Mouse (Mus musculus): ENCODE data around the gene Ptch2. TPM values are rescaled to one million over a fixed set of nuclear protein-coding genes. Genes with fewer than 3 reads are reported as not detected.

Ptch2 gene
- polyA plus RNA-seq, 1 experiment from 2014 or later: 10.4 TPM

- Histone ChIP-seq H3K27ac (no peak overlapping the region), H3K9me3 (no peaks in the 10 kb centered on the region), H3K4me2 (replicated peaks) (no peak overlapping the region), H3K36me3 (peaks cover 69% of the 10 kb centered on the region), H3K4me3 (no peak overlapping the region), H3K4me1 (no peaks in the 10 kb centered on the region), H3K27me3 (no peaks in the 10 kb centered on the region), H3K9ac (no peak overlapping the region)
- ATAC-seq (ENCODE audit: insufficient number of reproducible peaks, insufficient read depth, low FRiP score, low TSS enrichment): no peak
- 94% methylated on average over 5 of the region's 5 CpGs for WGBS
Measured at GRCm38 (mm10) chr4:117071183-117071582, 24.7 kb upstream of the Ptch2 start.

GRCm38 (mm10) chr4:117087948-117088640 is 7.8 kb upstream of the Ptch2 start:
- 78% methylated on average over 7 of the region's 7 CpGs for WGBS
- H3K27me3 ChIP-seq: no peaks in the 10 kb centered on the region
- no peak for ATAC-seq (ENCODE audit: insufficient number of reproducible peaks, insufficient read depth, low FRiP score, low TSS enrichment)
- no peaks in the 10 kb centered on the region for H3K9me3 ChIP-seq
- H3K9ac ChIP-seq: no peak overlapping the region
- H3K36me3 ChIP-seq: peaks cover 16% of the 10 kb centered on the region
- H3K27ac ChIP-seq: no peak overlapping the region
- no peaks in the 10 kb centered on the region for H3K4me1 ChIP-seq
- H3K4me3 ChIP-seq: no peak overlapping the region
- no peak overlapping the region for H3K4me2 ChIP-seq (replicated peaks)

GRCm38 (mm10) chr4:117090586-117090985 is 5.3 kb upstream of the Ptch2 start:
- H3K9me3 ChIP-seq: no peaks in the 10 kb centered on the region
- 86% methylated on average over 7 of the region's 7 CpGs for WGBS
- H3K27me3 ChIP-seq: no peaks in the 10 kb centered on the region
- peaks cover 10% of the 10 kb centered on the region for H3K36me3 ChIP-seq
- no peak overlapping the region for H3K27ac ChIP-seq
- H3K4me2 ChIP-seq (replicated peaks): no peak overlapping the region
- H3K9ac ChIP-seq: no peak overlapping the region
- H3K4me1 ChIP-seq: no peaks in the 10 kb centered on the region
- no peak overlapping the region for H3K4me3 ChIP-seq
- no peak for ATAC-seq (ENCODE audit: insufficient number of reproducible peaks, insufficient read depth, low FRiP score, low TSS enrichment)

GRCm38 (mm10) chr4:117094626-117095361 is 1.1 kb upstream of the Ptch2 start:
- 91% methylated on average over 3 of the region's 3 CpGs for WGBS
- H3K27ac ChIP-seq: 0 out of 2 replicates have a peak overlapping the region, but pooled peaks have one; percentile 78
- no peak for ATAC-seq (ENCODE audit: insufficient number of reproducible peaks, insufficient read depth, low FRiP score, low TSS enrichment)

GRCm38 (mm10) chr4:117096666-117097065 is 791 bp downstream of the Ptch2 start:
- peak overlapping the region; percentile 78 for H3K27ac ChIP-seq
- WGBS: 12% methylated on average over 5 of the region's 5 CpGs

More at GRCm38 (mm10) chr4:117094626-117095361, 1.1 kb upstream of the Ptch2 start:
- Histone ChIP-seq H3K4me1 (peaks cover 28% of the 10 kb centered on the region), H3K4me3 (no peak overlapping the region), H3K27me3 (no peaks in the 10 kb centered on the region), H3K9ac (no peak overlapping the region), H3K4me2 (replicated peaks) (no peak overlapping the region), H3K9me3 (no peaks in the 10 kb centered on the region), H3K36me3 (no peaks in the 10 kb centered on the region)

GRCm38 (mm10) chr4:117097969-117098763 is 2.3 kb downstream of the Ptch2 start:
- Histone ChIP-seq H3K27ac (peak overlapping the region; percentile 75), H3K27me3 (no peaks in the 10 kb centered on the region), H3K9ac (0 out of 2 replicates have a peak overlapping the region, but pooled peaks have one; percentile 15), H3K4me2 (replicated peaks) (peak overlapping the region; percentile 96), H3K36me3 (no peaks in the 10 kb centered on the region), H3K9me3 (no peaks in the 10 kb centered on the region), H3K4me1 (peaks cover 28% of the 10 kb centered on the region), H3K4me3 (peak overlapping the region; percentile 65; the same call in 1 of the 2 replicates)
- 0 out of 2 replicates have a peak, but pooled peaks have one; percentile 53 for ATAC-seq (ENCODE audit: insufficient number of reproducible peaks, insufficient read depth, low FRiP score, low TSS enrichment)
- WGBS: 47% methylated on average over 8 of the region's 8 CpGs

More at GRCm38 (mm10) chr4:117096666-117097065, 791 bp downstream of the Ptch2 start:
- Histone ChIP-seq H3K36me3 (no peaks in the 10 kb centered on the region), H3K27me3 (no peaks in the 10 kb centered on the region), H3K9me3 (no peaks in the 10 kb centered on the region), H3K4me2 (replicated peaks) (peak overlapping the region; percentile 96), H3K4me3 (peak overlapping the region; percentile 65), H3K4me1 (peaks cover 28% of the 10 kb centered on the region), H3K9ac (peak overlapping the region; percentile 55)
- no peak for ATAC-seq (ENCODE audit: insufficient number of reproducible peaks, insufficient read depth, low FRiP score, low TSS enrichment)

- no peaks in the 10 kb centered on the region for H3K27me3 ChIP-seq
- peak overlapping the region; percentile 7; the same call in 1 of the 2 replicates for H3K4me3 ChIP-seq
- H3K4me1 ChIP-seq: peaks cover 28% of the 10 kb centered on the region
- H3K36me3 ChIP-seq: no peaks in the 10 kb centered on the region
- no peak overlapping the region for H3K9ac ChIP-seq
- ATAC-seq (ENCODE audit: insufficient number of reproducible peaks, insufficient read depth, low FRiP score, low TSS enrichment): no peak
- H3K9me3 ChIP-seq: no peaks in the 10 kb centered on the region
- WGBS: 67% methylated on average over 2 of the region's 2 CpGs
- H3K4me2 ChIP-seq (replicated peaks): peak overlapping the region; percentile 96; the same call in 1 of the 2 replicates
- peak overlapping the region; percentile 75 for H3K27ac ChIP-seq
Measured at GRCm38 (mm10) chr4:117098764-117099036, 2.8 kb downstream of the Ptch2 start.

- H3K36me3 ChIP-seq: 0 out of 2 replicates have a peak, but pooled peaks cover 4% of the 10 kb centered on the region
- no peaks in the 10 kb centered on the region for H3K9me3 ChIP-seq
- no peak overlapping the region for H3K9ac ChIP-seq
- ATAC-seq (ENCODE audit: insufficient number of reproducible peaks, insufficient read depth, low FRiP score, low TSS enrichment): no peak
- no peak overlapping the region for H3K27ac ChIP-seq
- no peak overlapping the region for H3K4me3 ChIP-seq
- H3K4me1 ChIP-seq: peaks cover 28% of the 10 kb centered on the region
- no peak overlapping the region for H3K4me2 ChIP-seq (replicated peaks)
- 60% methylated on average over 4 of the region's 4 CpGs for WGBS
- no peaks in the 10 kb centered on the region for H3K27me3 ChIP-seq
Measured at GRCm38 (mm10) chr4:117100036-117100435, 4.2 kb downstream of the Ptch2 start.

- Histone ChIP-seq H3K4me2 (replicated peaks) (no peak overlapping the region), H3K36me3 (0 out of 2 replicates have a peak, but pooled peaks cover 12% of the 10 kb centered on the region), H3K27ac (no peak overlapping the region), H3K9ac (no peak overlapping the region), H3K27me3 (no peaks in the 10 kb centered on the region), H3K4me3 (no peak overlapping the region), H3K9me3 (no peaks in the 10 kb centered on the region), H3K4me1 (peaks cover 23% of the 10 kb centered on the region)
- WGBS: 40% methylated on average over 7 of the region's 7 CpGs
- no peak for ATAC-seq (ENCODE audit: insufficient number of reproducible peaks, insufficient read depth, low FRiP score, low TSS enrichment)
Measured at GRCm38 (mm10) chr4:117101218-117101617, 5.3 kb downstream of the Ptch2 start.

- Histone ChIP-seq H3K27ac (no peak overlapping the region), H3K4me3 (no peak overlapping the region), H3K9me3 (no peaks in the 10 kb centered on the region), H3K4me2 (replicated peaks) (no peak overlapping the region), H3K9ac (no peak overlapping the region), H3K27me3 (no peaks in the 10 kb centered on the region), H3K36me3 (peaks cover 30% of the 10 kb centered on the region), H3K4me1 (no peaks in the 10 kb centered on the region; the same call in 1 of the 2 replicates)
- no peak for ATAC-seq (ENCODE audit: insufficient number of reproducible peaks, insufficient read depth, low FRiP score, low TSS enrichment)
- WGBS: 76% methylated on average over 10 of the region's 10 CpGs
Measured at GRCm38 (mm10) chr4:117104672-117105071, 8.8 kb downstream of the Ptch2 start.

GRCm38 (mm10) chr4:117105127-117105526 is 9.3 kb downstream of the Ptch2 start:
- no peak overlapping the region for H3K4me2 ChIP-seq (replicated peaks)
- no peaks in the 10 kb centered on the region; the same call in 1 of the 2 replicates for H3K4me1 ChIP-seq
- ATAC-seq (ENCODE audit: insufficient number of reproducible peaks, insufficient read depth, low FRiP score, low TSS enrichment): no peak
- no peak overlapping the region for H3K4me3 ChIP-seq
- H3K36me3 ChIP-seq: peaks cover 34% of the 10 kb centered on the region
- H3K9ac ChIP-seq: no peak overlapping the region; the same call in 1 of the 2 replicates
- H3K9me3 ChIP-seq: no peaks in the 10 kb centered on the region
- WGBS: 72% methylated on average over 10 of the region's 10 CpGs
- H3K27me3 ChIP-seq: no peaks in the 10 kb centered on the region
- no peak overlapping the region for H3K27ac ChIP-seq
